ENCODE assay signal across 15 mouse cellular contexts in the genomic region with DNA sequence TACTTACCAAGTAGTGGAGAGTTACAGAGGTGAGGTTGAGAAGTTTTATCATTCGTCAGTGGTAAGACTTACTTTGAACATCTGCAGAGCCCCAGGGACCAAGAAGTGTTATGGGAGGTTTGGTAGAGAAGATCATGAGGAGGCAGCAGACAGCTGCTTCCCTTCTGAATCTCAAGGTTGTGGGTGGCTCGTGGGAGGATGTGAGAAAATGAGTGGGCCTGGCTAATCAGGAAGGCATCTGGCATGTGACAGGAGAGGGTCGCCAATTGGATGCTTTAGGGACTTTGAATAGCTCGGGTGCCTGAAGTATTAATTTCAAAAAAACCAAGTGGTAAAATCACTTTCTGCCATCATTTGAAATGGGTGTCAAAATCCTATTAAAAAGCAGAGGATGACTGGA.
DNase-seq lines count a peak whose midpoint lies in the region; TF ChIP-seq lines count a peak whose summit lies in the region.
"Had no signal": no experiment of that assay in that cellular context is flagged by ENCODE, and none has a peak within 500 bp of the region (broad histone marks: within the 10 kb centered on the region; RNA-seq: fewer than 3 reads in every experiment).

No protein-coding gene starts in this region.

- H3K79me2 ChIP-seq in heart, adult 2 months (replicated peaks; ENCODE audit: control insufficient read depth, insufficient read depth, low read length), result no peaks in the 10 kb centered on the region

- intact Hi-C loops in left cerebral cortex, postnatal 36 days (cut with DNase I), result no loop called here
- intact Hi-C loops in heart, adult 2 months (cut with DNase I), result no loop called here

- no peak for TF ChIP-seq POLR2A in brain, embryonic 14.5 days (IDR thresholded peaks at IDR 0.05; ENCODE audit: borderline replicate concordance, extremely low read depth, insufficient read depth, insufficient read length, poor library complexity, severe bottlenecking)
- TF ChIP-seq POLR2A in heart, adult 2 months (IDR thresholded peaks at IDR 0.05; ENCODE audit: insufficient read depth, low read depth, low read length), result no peak

- no peaks in the 10 kb centered on the region for H3K36me3 ChIP-seq in heart, adult 2 months (ENCODE audit: control insufficient read depth, insufficient read depth, low read length)
- H3K36me3 ChIP-seq: heart, embryonic 12.5 days; limb, embryonic 13.5 days; neural tube, embryonic 13.5 days had no signal

- H3K27me3 ChIP-seq in heart, adult 2 months (ENCODE audit: control insufficient read depth, insufficient read depth, low read length), result no peaks in the 10 kb centered on the region
- H3K27me3 ChIP-seq: heart, embryonic 12.5 days; limb, embryonic 13.5 days; neural tube, embryonic 13.5 days had no signal

- peak; percentile 8 for DNase-seq in brain, embryonic 14.5 days (ENCODE audit: low read depth)
- DNase-seq in frontal cortex, postnatal 14 days (ENCODE audit: low spot score in 2 of 2), result peak; percentile 39
- peak; percentile 29 to 76 for DNase-seq in layer of hippocampus, postnatal 14 days (ENCODE audit: low spot score in 2 of 2)
- peak; percentile 45 to 55 for DNase-seq in left cerebral cortex, postnatal 36 days (ENCODE audit: low spot score in 2 of 2)
- DNase-seq in heart, adult 2 months, result no peak
- no peak for DNase-seq in heart, adult 9 months (ENCODE audit: low spot score in 2 of 2)
- DNase-seq in cerebellum, postnatal 4 days (ENCODE audit: low spot score in 2 of 2), result no peak
- DNase-seq: cerebellum, adult 8-10 months; gastrocnemius, postnatal 10 days; heart, postnatal 4 days; lung, embryonic 14.5 days had no signal

- TF ChIP-seq CTCF in brain, embryonic 14.5 days (IDR thresholded peaks at IDR 0.05; ENCODE audit: borderline replicate concordance, extremely low read depth, insufficient read depth, insufficient read length), result no peak
- TF ChIP-seq CTCF in heart, adult 2 months (IDR thresholded peaks at IDR 0.05), result no peak

- no peak for TF ChIP-seq EP300 in heart, adult 2 months (IDR thresholded peaks at IDR 0.05; ENCODE audit: insufficient read depth, low read depth, low read length)

- no peak overlapping the region for H3K4me3 ChIP-seq in heart, adult 2 months
- H3K4me3 ChIP-seq: heart, embryonic 12.5 days; limb, embryonic 13.5 days; neural tube, embryonic 13.5 days had no signal

- H3K27ac ChIP-seq in heart, adult 2 months, result no peak overlapping the region
- H3K27ac ChIP-seq: kidney, postnatal 0 days; limb, embryonic 13.5 days; neural tube, embryonic 13.5 days had no signal

- no peaks in the 10 kb centered on the region for H3K4me1 ChIP-seq in heart, adult 2 months (ENCODE audit: control insufficient read depth, insufficient read depth, low read length)
- H3K4me1 ChIP-seq: heart, embryonic 12.5 days; limb, embryonic 13.5 days; neural tube, embryonic 13.5 days had no signal

- no peak overlapping the region for H3K9ac ChIP-seq in heart, adult 2 months (ENCODE audit: low read depth, low read length)
- H3K9ac ChIP-seq: heart, embryonic 12.5 days; limb, embryonic 13.5 days; lung, embryonic 14.5 days; neural tube, embryonic 13.5 days had no signal

- WGBS in heart, adult 2 months, result 30% methylated on average over 4 of the region's 4 CpGs

Comparison
In these comparisons a context has a peak if more than half of its experiments do, and no peak if none do; other contexts are left out.
1. DNase-seq: peak in brain, embryonic 14.5 days (single experiment), frontal cortex, postnatal 14 days (2 of 2), layer of hippocampus, postnatal 14 days (2 of 2) and left cerebral cortex, postnatal 36 days (2 of 2); none in heart, adult 2 months (0 of 2), heart, adult 9 months (0 of 2) and cerebellum, postnatal 4 days (0 of 2).